Mouse (Mus musculus): ENCODE data around the gene Pin4.

Gene Pin4

DNA sequence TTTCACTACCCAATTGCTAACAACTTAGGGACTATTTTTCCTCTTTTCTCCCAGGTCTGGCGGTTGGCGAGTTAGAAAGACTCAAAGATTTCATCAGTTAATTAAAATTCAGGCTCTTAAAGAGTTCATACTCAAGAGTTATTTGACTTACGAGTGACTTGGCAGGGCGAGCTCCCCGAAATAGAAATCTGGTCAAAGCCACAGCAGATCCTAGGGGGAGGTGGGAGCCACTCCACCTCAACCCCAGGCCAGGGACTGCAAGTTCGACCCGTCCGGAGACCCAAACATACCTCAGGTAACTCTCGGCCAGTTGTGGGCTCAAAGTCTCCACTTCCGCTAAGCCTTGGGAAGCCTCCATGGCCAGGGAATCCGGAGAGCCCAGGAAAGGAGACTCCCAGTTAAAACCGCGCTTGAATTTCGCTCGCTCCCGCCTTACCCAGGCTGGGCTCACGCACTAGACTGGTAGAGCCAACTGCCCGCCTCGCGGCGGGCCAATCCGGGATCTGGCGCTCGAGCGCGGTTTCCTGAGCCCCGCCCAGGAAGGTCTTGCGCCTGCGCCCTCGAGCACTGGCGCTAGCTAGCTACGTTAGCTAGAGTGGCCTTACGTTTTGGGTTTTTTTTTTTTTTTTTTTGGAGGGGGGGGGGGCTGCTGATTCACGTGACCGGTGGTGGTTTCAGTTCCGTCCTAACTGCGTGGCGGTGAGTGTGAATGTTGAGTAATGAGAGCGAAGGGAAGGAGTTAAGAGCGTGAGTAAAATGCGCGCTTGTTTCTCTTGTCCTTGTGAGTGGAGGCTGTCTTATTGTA, 37.6 kb downstream of the Pin4 start, which contains the start of gene Ercc6l:
Ercc6l (minus strand) TSS at position 474 of the 805 bp plus-strand sequence.
- peak; percentile 81 for DNase-seq (ENCODE audit: low read depth, low spot score)

GRCm38 (mm10) chrX:102157423-102157791, 38.2 kb downstream of the Pin4 start:
- no peak for DNase-seq (ENCODE audit: low read depth, low spot score)

DNA sequence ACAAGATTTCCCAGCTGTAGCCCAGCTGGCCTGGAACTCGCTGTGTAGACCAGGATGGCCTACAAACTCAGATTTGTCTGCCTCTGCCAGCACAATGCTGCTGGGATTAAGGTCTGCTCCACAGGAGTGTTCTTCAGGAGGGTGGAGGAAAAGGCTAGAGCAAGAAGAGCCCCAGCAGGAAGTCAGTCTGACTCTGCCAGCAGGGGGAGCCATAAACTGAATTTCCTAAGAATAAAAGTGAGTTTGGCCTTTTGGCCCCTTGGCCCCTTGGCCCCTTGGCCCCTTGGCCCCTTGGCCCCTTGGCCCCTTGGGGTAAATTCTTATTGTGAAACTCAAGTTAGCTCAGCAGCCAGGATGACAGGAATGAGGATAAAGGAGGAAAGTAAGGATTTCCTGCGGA, 40.5 kb downstream of the Pin4 start:
- no peak for DNase-seq (ENCODE audit: low read depth, low spot score)

DNA sequence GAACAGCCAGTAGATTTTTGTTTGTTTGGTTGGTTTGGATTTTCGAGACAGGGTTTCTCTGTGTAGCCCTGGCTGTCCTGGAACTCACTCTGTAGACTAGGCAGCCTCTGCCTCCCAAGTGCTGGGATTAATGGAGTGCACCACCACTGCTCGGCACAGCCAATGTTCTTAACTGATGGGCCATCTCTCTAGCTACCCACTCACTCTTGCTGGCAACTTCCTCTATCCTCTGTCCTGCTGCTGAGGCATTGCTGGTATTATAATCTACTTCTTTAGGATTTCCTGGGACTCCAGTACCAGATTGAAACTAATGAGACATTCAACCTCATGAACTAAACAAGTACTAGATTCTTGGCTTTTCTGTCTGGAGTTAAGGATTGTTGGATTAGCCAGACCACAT, 41.3 kb downstream of the Pin4 start:
- no peak for DNase-seq (ENCODE audit: low read depth, low spot score)

- DNase-seq (ENCODE audit: low read depth, low spot score) = no peak
Measured at GRCm38 (mm10) chrX:102163096-102163495, 43.8 kb downstream of the Pin4 start.

- no peak for DNase-seq (ENCODE audit: low read depth, low spot score)
Measured at GRCm38 (mm10) chrX:102163529-102163928, 44.3 kb downstream of the Pin4 start.

- DNase-seq (ENCODE audit: low read depth, low spot score) = no peak
Measured at GRCm38 (mm10) chrX:102166521-102166920, 47.3 kb downstream of the Pin4 start.

GRCm38 (mm10) chrX:102166986-102167385, 47.7 kb downstream of the Pin4 start:
- no peak for DNase-seq (ENCODE audit: low read depth, low spot score)

GRCm38 (mm10) chrX:102169724-102170123, 50.5 kb downstream of the Pin4 start:
- no peak for DNase-seq (ENCODE audit: low read depth, low spot score)

- no peak for DNase-seq (ENCODE audit: low read depth, low spot score)
Measured at GRCm38 (mm10) chrX:102170135-102170534, 50.9 kb downstream of the Pin4 start.

DNA sequence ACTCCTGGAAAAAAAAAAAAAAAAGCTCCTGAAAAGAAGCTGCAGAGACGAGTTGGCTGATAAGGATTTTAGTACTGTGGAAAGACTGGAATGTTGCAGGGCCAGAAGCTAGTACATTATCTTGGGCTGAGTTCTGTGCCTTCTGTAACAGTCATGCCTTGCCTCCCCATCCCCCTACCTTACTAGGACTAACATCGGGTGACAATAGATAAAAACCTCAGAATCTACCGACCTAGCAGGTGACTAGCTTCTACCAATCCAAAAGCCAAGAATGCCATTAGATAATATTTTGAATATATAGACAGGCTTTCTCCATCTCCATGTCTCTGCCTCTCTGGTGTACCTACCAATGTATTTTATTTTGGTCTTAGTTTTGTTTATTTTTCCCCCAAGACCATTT, 51.7 kb downstream of the Pin4 start:
- DNase-seq (ENCODE audit: low read depth, low spot score) = no peak

DNA sequence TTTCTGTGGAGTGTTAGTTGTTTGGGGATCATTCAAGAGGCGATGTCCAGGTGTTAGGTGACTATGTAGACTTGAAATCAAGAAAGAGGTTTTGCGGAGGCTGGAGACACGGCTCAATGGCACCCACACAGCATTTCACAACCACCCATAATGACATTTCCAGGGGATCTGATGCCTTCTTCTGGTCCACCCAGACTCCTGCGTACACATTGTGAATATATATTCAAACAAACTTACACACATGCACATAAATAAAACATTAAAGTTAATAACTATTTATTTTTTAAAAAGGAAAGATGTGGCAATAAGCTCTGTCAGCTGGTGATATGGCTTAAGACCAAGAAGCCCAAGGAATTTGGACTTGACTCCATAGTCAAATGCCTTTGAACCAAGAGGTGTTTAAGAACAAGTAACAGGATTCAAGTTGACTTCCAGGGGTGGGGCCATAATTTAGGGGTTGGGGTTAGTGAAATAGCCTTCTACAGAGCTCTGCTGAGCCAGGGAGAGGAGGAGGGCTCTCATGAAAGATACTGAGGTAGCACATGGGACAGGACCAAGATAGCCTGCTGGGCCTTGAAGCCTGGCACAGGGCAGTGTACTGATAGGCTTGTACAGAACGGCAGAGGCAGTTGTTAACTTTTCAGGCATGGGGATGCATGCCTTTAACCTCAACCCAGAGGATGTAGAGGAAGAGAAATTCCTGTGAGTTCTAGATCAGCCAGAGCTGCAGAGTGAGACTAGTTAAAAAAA, 56.5 kb downstream of the Pin4 start:
- no peak for DNase-seq (ENCODE audit: low read depth, low spot score)
